Mouse (Mus musculus): ENCODE results near the gene Olig3. TPM values are rescaled to one million over a fixed set of nuclear protein-coding genes. Genes with fewer than 3 reads are reported as not detected.
A peak's percentile ranks its signal among the peaks of the same experiment; 100 is the strongest.

Gene Olig3
- polyA plus RNA-seq (2016; fragmentation: Nextera tagmentation; extraction: Ambion mirVana) = 82.0 and 99.1 TPM in 2 replicates

DNA sequence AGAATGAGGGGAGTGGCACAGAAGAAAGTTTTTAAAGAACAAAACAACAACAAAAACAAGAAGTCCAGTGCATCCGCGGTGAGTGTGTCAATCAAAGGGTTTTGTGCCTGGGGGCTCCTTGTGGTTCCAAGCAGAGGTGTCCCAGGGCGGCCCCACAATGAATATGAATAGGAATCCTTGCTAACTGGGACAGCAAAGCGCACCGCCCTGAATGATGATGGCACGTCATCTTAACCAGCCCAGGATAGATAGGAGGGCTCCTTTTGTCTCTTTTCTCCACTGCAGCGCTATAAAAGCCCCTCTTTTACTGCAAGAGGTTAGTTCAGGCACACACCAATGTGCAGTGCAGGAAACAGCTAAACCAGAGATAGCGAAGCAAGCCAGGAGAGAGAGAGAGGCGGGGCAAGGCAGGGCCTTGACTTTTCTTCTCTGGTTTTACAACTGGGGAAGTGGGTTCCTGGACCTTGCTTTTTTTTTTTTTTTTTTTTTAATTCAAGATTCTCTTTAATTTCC is at the start of gene Olig3:
Gene Olig3 (plus strand): TSS at position 463 of the 513 bp plus-strand sequence.
- Histone ChIP-seq H3K36me3 (no peaks in the 10 kb centered on the region), H3K27ac (peak within 1 kb of the TSS; percentile 88), H3K4me1 (replicated peaks) (peaks cover 48% of the 10 kb centered on the region), H3K4me3 (peak within 1 kb of the TSS; percentile 60), H3K9me3 (no peaks in the 10 kb centered on the region), H3K27me3 (ENCODE audit: insufficient read depth, poor library complexity, severe bottlenecking) (peaks cover 100% of the 10 kb centered on the region)
- DNase-seq (ENCODE audit: low spot score) = peak; percentile 64
- WGBS = under 1% methylated on average over 9 of the region's 9 CpGs

DNA sequence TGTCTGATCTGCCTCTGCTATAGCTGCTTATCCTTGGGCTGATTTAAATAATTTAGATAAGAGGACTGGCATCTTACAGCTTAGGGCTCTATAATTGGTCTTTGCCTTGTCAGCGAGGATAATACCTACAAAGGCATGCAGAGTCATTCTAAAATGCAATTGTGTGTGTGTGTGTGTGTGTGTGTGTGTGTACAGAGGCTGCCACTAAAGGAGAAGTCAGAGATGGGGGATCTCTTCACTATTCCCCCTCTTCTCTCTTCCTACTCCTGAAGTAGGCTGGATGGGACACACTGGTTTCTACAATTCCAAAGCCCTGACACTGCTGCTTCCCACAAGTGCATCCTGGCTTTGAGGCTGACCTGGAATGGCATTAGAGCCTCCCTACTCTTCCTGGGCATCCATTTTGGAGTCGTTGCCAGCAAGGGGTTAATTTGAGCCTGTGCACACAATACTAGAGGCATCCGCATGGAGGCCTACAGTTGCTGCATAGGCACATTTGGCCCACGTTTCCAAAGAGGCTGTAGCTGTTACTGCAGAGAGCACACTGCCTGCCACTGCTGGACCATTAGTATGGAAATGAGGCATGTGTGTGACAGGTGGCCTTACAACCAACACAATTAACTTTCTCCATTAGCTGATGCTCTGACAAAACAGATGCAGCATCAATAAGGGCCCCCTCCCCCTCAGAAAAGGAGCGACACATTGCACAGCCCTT is 46.5 kb upstream of the Olig3 start:
- Histone ChIP-seq H3K4me3 (no peak overlapping the region; the same call in 1 of the 2 replicates), H3K9me3 (no peaks in the 10 kb centered on the region), H3K4me1 (replicated peaks) (peaks cover 18% of the 10 kb centered on the region), H3K36me3 (no peaks in the 10 kb centered on the region), H3K27ac (peak overlapping the region; percentile 70), H3K27me3 (ENCODE audit: insufficient read depth, poor library complexity, severe bottlenecking) (peaks cover 7% of the 10 kb centered on the region; the same call in 1 of the 2 replicates)
- DNase-seq (ENCODE audit: low spot score) = peak; percentile 65
- WGBS = 17% methylated on average over 5 of the region's 5 CpGs

DNA sequence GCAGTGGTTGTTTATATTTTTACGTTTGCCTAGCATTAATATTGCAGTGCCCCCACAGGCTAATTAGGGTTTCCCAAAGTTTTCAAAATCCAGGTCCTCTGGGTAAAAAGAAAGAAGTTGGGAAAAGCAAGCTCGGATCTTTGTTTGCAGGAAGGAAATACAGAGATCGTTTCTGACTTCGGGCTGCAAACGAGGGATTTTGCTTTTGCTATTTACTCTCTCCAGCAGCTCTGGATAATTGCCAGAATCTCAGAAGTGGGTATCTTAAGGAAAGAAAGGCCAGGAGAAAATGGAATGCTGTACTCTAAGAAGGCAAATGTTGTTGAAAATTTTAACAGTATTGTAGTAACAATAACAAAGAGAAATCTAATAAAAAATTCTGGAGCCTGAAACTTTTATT is 45.9 kb upstream of the Olig3 start:
- no peak for DNase-seq (ENCODE audit: low spot score)
- Histone ChIP-seq H3K36me3 (no peaks in the 10 kb centered on the region), H3K4me3 (no peak overlapping the region), H3K9me3 (no peaks in the 10 kb centered on the region), H3K27ac (peak overlapping the region; percentile 70; the same call in 1 of the 2 replicates), H3K4me1 (replicated peaks) (peaks cover 18% of the 10 kb centered on the region), H3K27me3 (ENCODE audit: insufficient read depth, poor library complexity, severe bottlenecking) (peaks cover 7% of the 10 kb centered on the region; the same call in 1 of the 2 replicates)
- WGBS = 42% methylated on average over 5 of the region's 5 CpGs

DNA sequence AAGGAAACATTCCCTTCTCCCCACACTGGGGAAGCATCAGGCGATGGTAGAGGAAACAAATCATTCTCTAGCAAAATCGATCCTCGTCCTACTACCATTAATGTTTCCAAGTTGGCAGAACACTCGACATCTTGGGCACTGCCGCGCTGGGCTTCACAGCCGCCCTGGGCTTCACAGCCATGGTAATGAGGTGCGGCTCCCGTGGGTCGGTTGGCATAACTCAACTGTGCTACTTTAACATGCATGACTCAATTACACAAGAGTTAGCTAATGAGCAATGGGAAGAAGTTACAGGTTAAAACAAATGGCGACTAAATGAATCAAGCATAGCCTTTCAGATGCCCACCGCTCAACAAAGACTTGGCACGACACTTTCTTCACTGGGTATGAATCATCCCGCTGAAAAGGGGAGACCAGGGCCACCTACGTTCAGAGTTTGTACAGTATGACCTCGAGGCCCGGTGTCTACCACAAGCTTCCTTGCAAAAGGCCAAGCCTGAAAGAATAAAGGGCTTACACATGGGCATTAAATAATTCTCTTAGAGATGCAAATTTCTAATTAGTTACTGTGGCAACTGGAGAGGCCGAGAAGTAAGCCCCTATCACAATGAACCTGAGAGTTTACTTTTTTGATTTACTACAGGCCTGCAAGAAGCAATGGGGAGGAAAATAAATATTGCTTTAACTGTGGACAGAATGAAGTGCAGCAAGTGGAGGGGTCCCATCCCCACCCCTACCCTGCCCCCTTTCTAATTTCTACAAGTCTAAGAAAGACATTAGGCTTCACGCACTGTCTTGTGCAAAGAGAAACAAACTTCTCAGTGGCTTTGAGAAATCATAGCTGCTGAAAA is 38.1 kb upstream of the Olig3 start:
- Histone ChIP-seq H3K4me3 (no peak overlapping the region), H3K4me1 (replicated peaks) (0 out of 2 replicates have a peak, but pooled peaks cover 8% of the 10 kb centered on the region), H3K27me3 (ENCODE audit: insufficient read depth, poor library complexity, severe bottlenecking) (peaks cover 22% of the 10 kb centered on the region), H3K27ac (no peak overlapping the region), H3K36me3 (no peaks in the 10 kb centered on the region), H3K9me3 (no peaks in the 10 kb centered on the region)
- 78% methylated on average over 19 of the region's 19 CpGs for WGBS
- DNase-seq (ENCODE audit: low spot score) = no peak

DNA sequence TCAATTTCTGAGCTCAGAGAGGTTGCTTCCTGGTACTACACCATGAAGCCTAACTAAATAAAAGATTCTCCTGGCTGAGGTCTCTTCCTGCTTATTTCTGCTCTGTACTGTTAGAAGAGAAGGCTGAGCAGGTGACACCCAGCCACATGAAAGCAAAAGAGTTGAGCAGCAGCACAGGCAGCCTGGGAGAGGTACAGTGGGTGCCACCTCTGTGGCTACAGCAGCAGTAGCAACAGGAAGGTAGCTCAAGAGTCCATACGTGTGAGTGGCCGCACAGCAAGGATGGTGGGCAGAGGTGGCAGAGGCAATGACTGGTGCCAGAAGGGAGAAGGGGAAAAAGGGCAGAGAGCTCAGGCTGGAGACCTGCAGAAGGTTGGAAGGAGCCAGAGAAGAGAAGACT is 34.6 kb upstream of the Olig3 start:
- Histone ChIP-seq H3K4me3 (no peak overlapping the region), H3K36me3 (no peaks in the 10 kb centered on the region), H3K4me1 (replicated peaks) (0 out of 2 replicates have a peak, but pooled peaks cover 8% of the 10 kb centered on the region), H3K27ac (no peak overlapping the region), H3K27me3 (ENCODE audit: insufficient read depth, poor library complexity, severe bottlenecking) (peaks cover 23% of the 10 kb centered on the region), H3K9me3 (no peaks in the 10 kb centered on the region)
- DNase-seq (ENCODE audit: low spot score) = no peak
- WGBS = 87% methylated on average over 2 of the region's 2 CpGs

DNA sequence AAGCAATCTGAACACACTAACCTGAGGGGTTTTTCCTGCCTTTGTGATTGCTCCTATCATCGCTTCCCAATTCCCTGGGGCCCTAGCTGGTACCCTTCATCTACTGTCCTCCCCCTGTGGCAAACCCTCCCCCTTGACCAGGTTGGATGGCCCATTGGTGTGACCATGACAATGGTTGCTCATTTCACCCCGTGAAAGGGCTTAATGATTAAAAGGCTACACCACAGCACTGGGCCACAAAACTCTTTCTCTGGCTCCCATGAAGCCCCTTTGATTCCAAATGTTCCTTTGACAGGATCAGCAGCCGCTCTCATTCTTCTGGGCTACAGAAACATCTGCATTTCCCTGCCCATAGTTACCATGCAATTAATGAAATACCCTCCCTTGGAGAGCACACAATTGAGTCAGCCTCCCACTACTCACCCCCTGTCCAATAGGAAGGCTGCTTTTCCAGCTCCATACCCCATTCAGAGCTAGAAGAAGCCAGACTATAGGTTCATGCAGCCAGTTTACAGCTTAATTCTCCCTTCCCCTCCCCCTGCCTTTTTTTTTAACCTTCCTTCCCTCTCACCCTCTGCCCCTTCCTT is 27.0 kb upstream of the Olig3 start:
- DNase-seq (ENCODE audit: low spot score) = peak; percentile 15
- peaks cover 45% of the 10 kb centered on the region for H3K27me3 ChIP-seq (ENCODE audit: insufficient read depth, poor library complexity, severe bottlenecking)
- peak overlapping the region; percentile 8; the same call in 1 of the 2 replicates for H3K27ac ChIP-seq
- WGBS = 14% methylated on average over 3 of the region's 3 CpGs
- peaks cover 14% of the 10 kb centered on the region for H3K4me1 ChIP-seq (replicated peaks)
- no peak overlapping the region for H3K4me3 ChIP-seq
- H3K9me3 ChIP-seq = no peaks in the 10 kb centered on the region
- no peaks in the 10 kb centered on the region for H3K36me3 ChIP-seq

DNA sequence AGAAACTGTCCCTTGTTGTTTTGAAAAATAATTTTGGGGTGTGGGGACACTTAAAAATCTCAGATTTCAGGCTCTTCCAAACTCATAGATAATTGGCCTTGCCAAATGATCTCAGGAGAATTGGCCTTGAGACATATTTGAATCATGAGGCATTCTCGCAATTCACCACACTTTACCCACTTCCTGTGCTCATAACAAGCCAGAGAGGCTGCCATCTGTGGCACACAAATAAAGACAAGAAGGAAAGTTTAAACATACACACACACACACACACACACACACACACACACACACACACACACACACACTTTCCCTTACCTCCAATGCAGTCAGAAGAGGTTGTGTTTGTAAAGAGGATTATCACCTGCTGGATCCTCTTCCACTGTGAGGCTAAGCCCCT is 22.9 kb upstream of the Olig3 start:
- Histone ChIP-seq H3K4me3 (no peak overlapping the region), H3K4me1 (replicated peaks) (peaks cover 14% of the 10 kb centered on the region), H3K9me3 (no peaks in the 10 kb centered on the region), H3K36me3 (no peaks in the 10 kb centered on the region), H3K27ac (no peak overlapping the region), H3K27me3 (ENCODE audit: insufficient read depth, poor library complexity, severe bottlenecking) (peaks cover 46% of the 10 kb centered on the region)
- DNase-seq (ENCODE audit: low spot score) = no peak
- 83% methylated on average over 1 of the region's 1 CpGs for WGBS

DNA sequence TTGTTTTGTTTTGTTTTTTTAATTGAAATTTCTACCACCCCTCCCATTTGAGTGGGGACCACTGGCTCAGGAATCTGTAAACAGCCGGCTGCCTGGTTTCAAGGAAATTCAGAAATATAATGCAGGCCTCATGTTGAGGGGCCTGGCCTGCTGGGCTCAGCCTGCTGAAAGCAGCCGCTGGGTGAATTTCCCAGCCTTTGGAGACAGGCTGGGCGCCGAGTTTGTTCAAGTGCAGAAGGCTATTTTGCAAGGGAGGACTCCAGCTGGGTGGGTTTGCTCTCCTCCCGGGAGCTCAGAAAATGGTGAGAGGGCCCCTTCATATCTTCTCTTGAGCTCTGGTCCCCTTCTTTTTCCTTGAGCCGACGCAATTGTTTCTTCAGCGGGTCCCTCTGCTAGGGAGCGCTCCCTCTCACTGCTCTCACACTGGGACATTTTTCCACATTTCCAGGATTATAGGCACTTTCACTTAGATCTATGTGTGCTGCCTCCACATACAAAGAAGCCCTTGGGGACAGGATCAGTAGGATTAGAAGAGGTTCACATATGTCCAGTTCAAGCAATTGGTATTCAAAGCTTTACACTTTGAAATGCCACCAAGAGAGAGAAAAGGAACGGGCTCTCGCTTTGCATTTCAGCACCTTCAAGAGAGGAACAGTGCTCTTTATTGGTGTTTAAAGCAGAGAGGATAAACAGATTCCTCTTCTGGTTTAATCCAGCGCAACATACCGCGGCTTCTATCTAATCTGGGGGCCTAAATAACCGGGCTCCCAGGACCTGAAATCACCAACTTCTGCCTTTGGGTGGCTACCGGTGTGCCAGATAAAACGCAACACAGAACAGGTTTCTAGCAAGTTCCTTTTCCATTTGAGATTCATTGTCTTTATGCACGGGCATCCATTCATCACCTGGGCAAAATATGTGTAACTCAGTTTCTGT is 17.4 kb upstream of the Olig3 start:
- peaks cover 10% of the 10 kb centered on the region for H3K4me1 ChIP-seq (replicated peaks)
- no peak overlapping the region for H3K27ac ChIP-seq
- 6% methylated on average over 18 of the region's 18 CpGs for WGBS

DNA sequence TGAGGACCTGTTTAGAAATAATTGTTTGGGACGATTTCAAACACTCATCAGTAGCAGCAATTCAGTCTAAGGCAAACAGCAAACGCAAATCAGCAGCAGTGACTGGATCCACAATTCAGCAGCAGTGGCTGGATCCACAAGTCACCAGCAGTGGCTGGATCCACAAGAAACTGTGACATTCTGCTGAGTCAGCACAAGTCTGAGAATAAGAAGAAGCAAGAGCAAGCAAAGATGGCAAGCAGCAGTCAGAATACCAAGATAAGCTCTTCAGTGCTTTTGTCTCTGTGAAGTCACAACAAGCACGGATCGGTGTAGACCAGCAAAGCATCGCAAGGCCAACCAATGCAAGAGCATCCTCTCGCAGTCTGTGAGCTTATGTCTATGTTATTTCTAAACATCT is 12.3 kb upstream of the Olig3 start:
- peaks cover 5% of the 10 kb centered on the region for H3K4me1 ChIP-seq (replicated peaks)
- WGBS = 90% methylated on average over 6 of the region's 6 CpGs
- H3K9me3 ChIP-seq = no peaks in the 10 kb centered on the region
- no peak overlapping the region for H3K4me3 ChIP-seq
- no peaks in the 10 kb centered on the region for H3K36me3 ChIP-seq
- no peak overlapping the region for H3K27ac ChIP-seq
- no peak for DNase-seq (ENCODE audit: low spot score)
- peaks cover 91% of the 10 kb centered on the region for H3K27me3 ChIP-seq (ENCODE audit: insufficient read depth, poor library complexity, severe bottlenecking)

More for the DNA sequence above, 17.4 kb upstream of the Olig3 start:
- Histone ChIP-seq H3K4me3 (no peak overlapping the region), H3K27me3 (ENCODE audit: insufficient read depth, poor library complexity, severe bottlenecking) (peaks cover 77% of the 10 kb centered on the region), H3K9me3 (no peaks in the 10 kb centered on the region), H3K36me3 (no peaks in the 10 kb centered on the region)
- peak; percentile 23 for DNase-seq (ENCODE audit: low spot score)

DNA sequence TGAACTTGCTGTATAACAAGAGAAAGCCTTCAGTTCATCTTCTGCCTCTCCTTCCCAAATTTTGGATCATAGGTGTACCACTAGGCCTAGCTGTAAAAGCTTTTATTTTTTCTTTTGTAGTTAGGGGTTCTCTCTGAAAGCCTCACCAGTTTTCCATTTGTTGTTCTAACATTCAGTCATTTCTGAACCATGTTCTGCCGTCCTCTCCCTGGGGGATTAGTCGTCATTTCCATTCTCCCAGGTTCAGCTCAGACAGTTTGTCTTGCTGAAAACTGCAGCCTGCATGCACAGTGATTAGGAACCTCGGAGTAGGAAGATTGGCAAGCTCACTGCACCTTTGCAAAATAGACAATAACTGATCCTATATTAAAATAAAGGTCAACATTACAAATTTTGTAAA is 7.0 kb upstream of the Olig3 start:
- H3K4me3 ChIP-seq = no peak overlapping the region
- no peaks in the 10 kb centered on the region for H3K36me3 ChIP-seq
- H3K27ac ChIP-seq = no peak overlapping the region
- no peaks in the 10 kb centered on the region for H3K9me3 ChIP-seq
- peaks cover 94% of the 10 kb centered on the region for H3K27me3 ChIP-seq (ENCODE audit: insufficient read depth, poor library complexity, severe bottlenecking)
- WGBS = 49% methylated on average over 3 of the region's 3 CpGs
- no peak for DNase-seq (ENCODE audit: low spot score)
- peaks cover 20% of the 10 kb centered on the region for H3K4me1 ChIP-seq (replicated peaks)

DNA sequence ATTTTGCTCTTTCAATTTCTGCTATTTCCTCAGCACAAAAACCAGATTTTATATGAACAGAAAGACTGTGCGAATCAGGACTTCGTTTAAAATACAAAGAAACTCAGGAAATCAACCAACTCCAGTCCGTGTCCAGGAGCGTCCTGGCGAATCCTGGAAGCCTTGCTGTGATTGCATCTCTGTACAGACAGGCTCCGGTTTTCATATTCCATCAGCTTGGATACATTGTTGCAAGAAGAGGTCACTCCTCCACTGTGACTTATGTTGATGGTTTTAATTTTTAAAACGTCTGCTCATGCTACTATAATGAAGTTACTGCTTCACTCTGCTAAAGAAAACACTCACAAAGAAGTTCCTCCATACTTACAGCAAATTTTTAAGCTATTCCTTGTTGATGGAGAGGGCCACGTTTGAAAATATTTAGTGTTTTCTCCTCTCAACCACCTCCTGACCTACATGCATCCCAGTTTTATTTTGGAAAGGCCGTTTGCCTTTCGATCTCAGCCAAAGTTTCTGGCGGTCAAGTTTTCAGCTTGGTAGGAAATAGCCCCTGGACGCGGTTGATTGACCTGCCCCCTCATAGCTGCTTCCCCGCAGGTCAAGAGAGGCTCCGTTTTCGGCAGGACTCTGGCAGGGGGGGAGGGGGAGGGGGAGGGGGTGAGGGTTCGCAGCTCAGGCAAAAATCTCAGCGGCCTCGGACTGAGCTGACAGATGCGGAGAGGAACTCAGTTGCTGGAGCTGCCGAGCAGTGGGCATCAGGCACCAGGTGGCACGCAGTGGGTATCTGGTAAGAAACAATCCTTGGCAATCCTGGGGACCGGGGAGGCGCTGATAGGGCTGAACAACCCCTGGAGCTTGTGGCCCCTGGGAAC is 4.1 kb upstream of the Olig3 start:
- H3K36me3 ChIP-seq = no peaks in the 10 kb centered on the region
- H3K27ac ChIP-seq = peak overlapping the region; percentile 78
- no peaks in the 10 kb centered on the region for H3K9me3 ChIP-seq
- H3K27me3 ChIP-seq (ENCODE audit: insufficient read depth, poor library complexity, severe bottlenecking) = peaks cover 100% of the 10 kb centered on the region
- WGBS = 1% methylated on average over 24 of the region's 24 CpGs
- peak overlapping the region; percentile 60 for H3K4me3 ChIP-seq
- DNase-seq (ENCODE audit: low spot score) = peak; percentile 69
- H3K4me1 ChIP-seq (replicated peaks) = peaks cover 38% of the 10 kb centered on the region

Data from hindbrain, embryonic 10.5 days (tissue).